Mouse (Mus musculus): ENCODE measurements around the gene Plscr4. TPM values are rescaled to one million over a fixed set of nuclear protein-coding genes. Genes with fewer than 3 reads are reported as not detected.

Plscr4 gene
- total and polyA plus RNA-seq, 2 experiments from 2014 or later, result 1.7 to 3.0 TPM

GRCm38 (mm10) chr9:92538216-92538615, 81.0 kb downstream of the Plscr4 start:
- H3K27ac ChIP-seq (ENCODE audit: low read depth, low read length), result no peak overlapping the region
- TF ChIP-seq CTCF (IDR thresholded peaks at IDR 0.05; ENCODE audit: low read depth), result no peak
- ATAC-seq (no peak), DNase-seq (peak; percentile 32)
- no peaks in the 10 kb centered on the region for H3K4me1 ChIP-seq (ENCODE audit: insufficient read depth)
- no peaks in the 10 kb centered on the region for H3K36me3 ChIP-seq (ENCODE audit: insufficient read depth)
- WGBS, result 18% methylated on average over 6 of the region's 6 CpGs
- H3K27me3 ChIP-seq (ENCODE audit: insufficient read depth, low read length), result no peaks in the 10 kb centered on the region
- 0 out of 2 replicates have a peak overlapping the region, but pooled peaks have one; percentile 6 for H3K4me2 ChIP-seq (ENCODE audit: low read depth)
- no peak overlapping the region for H3K9ac ChIP-seq
- no peaks in the 10 kb centered on the region for H3K9me3 ChIP-seq (ENCODE audit: low read length)
- H3K4me3 ChIP-seq (ENCODE audit: low read depth, low read length), result no peak overlapping the region

Other genes starting within 250 kb of the Plscr4 start
- 5.1 and 6.9 TPM in 2 replicates for gene Plscr1, start 207.6 kb upstream of the Plscr4 start, total RNA-seq (2014; rRNA removed)
- 5.0 and 6.1 TPM in 2 replicates for gene Plscr1, start 207.6 kb upstream of the Plscr4 start, polyA plus RNA-seq (2015; fragmentation: Nextera tagmentation; extraction: Ambion mirVana)
- gene Plscr2, start 181.8 kb upstream of the Plscr4 start, total RNA-seq (2014; rRNA removed), result 1.7 and 2.7 TPM in 2 replicates
- gene Plscr2, start 181.8 kb upstream of the Plscr4 start, polyA plus RNA-seq (2015; fragmentation: Nextera tagmentation; extraction: Ambion mirVana), result 2.0 and 2.1 TPM in 2 replicates
- not detected in 2 replicates for gene 1700057G04Rik, start 148.0 kb upstream of the Plscr4 start, total RNA-seq (2014; rRNA removed)
- not detected in 2 replicates for gene 1700057G04Rik, start 148.0 kb upstream of the Plscr4 start, polyA plus RNA-seq (2015; fragmentation: Nextera tagmentation; extraction: Ambion mirVana)
- 10.8 and 17.4 TPM in 2 replicates for gene Plod2, start 84.8 kb downstream of the Plscr4 start, total RNA-seq (2014; rRNA removed)
- 5.0 and 6.2 TPM in 2 replicates for gene Plod2, start 84.8 kb downstream of the Plscr4 start, polyA plus RNA-seq (2015; fragmentation: Nextera tagmentation; extraction: Ambion mirVana)

All from forebrain, postnatal 0 days (tissue).